17 mouse cellular contexts compared by ENCODE assay signal in the genomic region with DNA sequence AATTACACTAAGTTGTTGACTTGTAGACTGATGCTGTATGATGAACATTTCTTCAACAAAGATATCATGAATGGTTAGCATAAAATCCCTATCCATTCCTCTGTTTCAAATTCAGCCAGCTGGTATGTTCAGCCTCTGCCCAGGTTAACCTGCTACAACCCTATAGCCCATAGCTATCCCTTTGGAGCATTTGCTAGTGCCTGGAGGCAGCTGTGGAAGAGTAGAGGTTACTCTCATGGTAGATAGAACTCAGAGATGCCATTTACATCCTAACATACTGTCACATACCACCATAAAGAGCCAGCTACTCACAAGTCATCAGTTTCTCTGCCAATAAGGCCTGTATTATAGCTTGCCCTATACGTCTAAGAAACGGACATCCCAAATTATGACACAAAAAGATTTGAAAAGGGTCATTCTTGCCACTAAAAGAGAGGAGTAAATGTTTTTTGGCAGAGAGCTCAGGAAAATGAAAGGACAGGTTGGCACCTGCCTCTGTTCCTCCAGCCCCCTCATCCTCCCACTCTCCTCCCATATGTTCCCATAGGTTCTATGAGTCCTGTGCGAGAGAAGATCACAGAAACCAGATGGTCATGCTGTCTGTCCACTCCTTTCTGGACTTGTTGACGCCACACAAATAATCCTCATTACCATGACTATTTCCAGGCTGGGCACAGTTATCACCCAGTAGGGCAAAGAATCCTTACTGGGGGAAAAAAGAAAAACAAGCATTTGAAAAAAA.
DNase-seq lines count a peak whose midpoint lies in the region; TF ChIP-seq lines count a peak whose summit lies in the region.
"Had no signal": no experiment of that assay in that cellular context is flagged by ENCODE, and none has a peak within 500 bp of the region (broad histone marks: within the 10 kb centered on the region; RNA-seq: fewer than 3 reads in every experiment).

No protein-coding gene starts in this region.

- H3K27ac ChIP-seq in thymus, adult 2 months (ENCODE audit: control insufficient read depth, insufficient read depth, low read length) = no peak overlapping the region
- H3K27ac ChIP-seq: forebrain, embryonic 15.5 days; limb, embryonic 12.5 days; liver, embryonic 14.5 days; midbrain, embryonic 12.5 days had no signal

- intact Hi-C loops in left cerebral cortex, postnatal 36 days (cut with DNase I) = no loop called here

- TF ChIP-seq CTCF in thymus, adult 2 months (IDR thresholded peaks at IDR 0.05; ENCODE audit: borderline replicate concordance, control insufficient read depth, extremely low read depth, insufficient read depth, low read length, poor library complexity) = no peak

- no peak overlapping the region for H3K4me3 ChIP-seq in thymus, adult 2 months (ENCODE audit: control insufficient read depth, insufficient read depth, low read length)
- H3K4me3 ChIP-seq: forebrain, embryonic 15.5 days; heart, embryonic 12.5 days; limb, embryonic 12.5 days; midbrain, embryonic 12.5 days; myocyte had no signal

- 96% methylated on average over 4 of the region's 4 CpGs for WGBS in thymus, adult 2 months

- no peaks in the 10 kb centered on the region for H3K27me3 ChIP-seq in thymus, adult 2 months (ENCODE audit: control insufficient read depth, insufficient read depth, low read length)
- H3K27me3 ChIP-seq: forebrain, embryonic 15.5 days; heart, embryonic 12.5 days; limb, embryonic 12.5 days; midbrain, embryonic 12.5 days had no signal

- peak; percentile 2 to 27 for DNase-seq in frontal cortex, adult 2 months (ENCODE audit: extremely low spot score in 1 of 2, low spot score in 1 of 2)
- DNase-seq in frontal cortex, postnatal 10 days (ENCODE audit: low spot score in 2 of 2) = no peak
- peak; percentile 31 for DNase-seq in right cerebral cortex, adult 18-20 months
- DNase-seq in right cerebral cortex, postnatal 25 days = no peak
- peak; percentile 66 to 70 for DNase-seq in cerebellum, postnatal 10 days
- peak; percentile 8 to 14 for DNase-seq in left cerebral cortex, postnatal 36 days (ENCODE audit: low spot score in 2 of 2)
- no peak for DNase-seq in thymus, adult 2 months
- DNase-seq in B cell, adult 2 months = no peak
- DNase-seq: adrenal gland, adult 2 months; kidney, adult 18-20 months; kidney, postnatal 25 days had no signal

- no peak for TF ChIP-seq POLR2A in thymus, adult 2 months (IDR thresholded peaks at IDR 0.05; ENCODE audit: control insufficient read depth, extremely low read depth, insufficient read depth, low read length, poor library complexity)

- peaks cover 5% of the 10 kb centered on the region; the same call in 1 of the 2 replicates for H3K4me1 ChIP-seq in thymus, adult 2 months (replicated peaks; ENCODE audit: control insufficient read depth, insufficient read depth, low read length)
- H3K4me1 ChIP-seq: forebrain, embryonic 15.5 days; heart, embryonic 12.5 days; limb, embryonic 12.5 days; midbrain, embryonic 12.5 days had no signal

- H3K36me3 ChIP-seq in thymus, adult 2 months (ENCODE audit: control insufficient read depth, insufficient read depth, low read length) = no peaks in the 10 kb centered on the region
- H3K36me3 ChIP-seq: forebrain, embryonic 15.5 days; heart, embryonic 12.5 days; limb, embryonic 12.5 days; midbrain, embryonic 12.5 days had no signal

Comparison
In these comparisons a context has a peak if more than half of its experiments do, and no peak if none do; other contexts are left out.
1. DNase-seq: peak in frontal cortex, adult 2 months (2 of 2), right cerebral cortex, adult 18-20 months (single experiment), cerebellum, postnatal 10 days (2 of 2) and left cerebral cortex, postnatal 36 days (2 of 2); none in frontal cortex, postnatal 10 days (0 of 2), right cerebral cortex, postnatal 25 days (single experiment), thymus, adult 2 months (single experiment) and B cell, adult 2 months (0 of 2).